Mouse (Mus musculus): ENCODE measurements around the gene Mfsd14a. TPM values are rescaled to one million over a fixed set of nuclear protein-coding genes. Genes with fewer than 3 reads are reported as not detected.
A peak's percentile ranks its signal among the peaks of the same experiment; 100 is the strongest.
"Not testable (repeated sequence)": the region's sequence is repeated elsewhere in the genome, so short reads cannot be mapped to it uniquely, and the experiment has no call there.

Mfsd14a gene
- polyA plus RNA-seq, 1 experiment: 6.7 TPM

GRCm38 (mm10) chr3:116661288-116661869, 1.1 kb downstream of the Mfsd14a start:
- no peak for TF ChIP-seq CTCF (IDR thresholded peaks at IDR 0.05; ENCODE audit: extremely low read depth, insufficient read length, insufficient replicate concordance, low read depth, low read length)
- TF ChIP-seq POLR2A (IDR thresholded peaks at IDR 0.05; ENCODE audit: low read depth, low read length): no peak
- Histone ChIP-seq H3K4me3 (ENCODE audit: low read depth, low read length) (peak overlapping the region; percentile 92), H3K36me3 (ENCODE audit: control insufficient read depth, insufficient read depth, low read length) (no peaks in the 10 kb centered on the region), H3K27ac (ENCODE audit: insufficient read depth, low read depth, low read length) (peak overlapping the region; percentile 84), H3K4me1 (ENCODE audit: control insufficient read depth, insufficient read depth, insufficient read length, low read length) (peaks cover 10% of the 10 kb centered on the region; the same call in 1 of the 2 replicates), H3K27me3 (ENCODE audit: control insufficient read depth, insufficient read depth, low read length) (no peaks in the 10 kb centered on the region)
- WGBS: 2% methylated on average over 16 of the region's 16 CpGs

DNA sequence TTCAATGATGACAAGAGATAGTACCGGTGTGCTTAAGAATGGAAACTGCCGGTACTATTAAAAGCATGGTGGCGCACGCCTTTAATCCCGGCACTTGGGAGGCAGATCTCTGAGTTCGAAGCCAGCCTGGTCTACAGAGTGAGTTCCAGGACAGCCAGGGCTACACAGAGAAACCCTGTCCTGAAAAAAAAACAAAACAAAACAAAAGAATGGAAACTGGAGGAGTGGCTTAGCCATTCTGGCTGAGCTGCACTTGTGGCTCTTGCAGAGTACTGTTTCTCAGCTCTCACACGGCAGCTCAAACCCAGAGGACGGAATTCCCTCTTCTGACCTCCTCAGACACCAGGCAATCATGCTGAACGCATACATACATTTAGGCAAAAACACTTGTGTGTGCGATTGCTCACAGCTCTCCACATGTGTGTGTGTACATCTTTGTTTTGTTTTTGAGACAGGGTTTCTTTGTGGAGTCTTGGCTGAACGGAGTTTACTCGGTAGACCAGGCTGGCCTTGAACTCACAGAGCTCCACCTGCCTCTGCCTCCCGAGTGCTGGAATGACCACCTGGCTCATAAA, 2.5 kb downstream of the Mfsd14a start:
- no peak overlapping the region for H3K4me3 ChIP-seq (ENCODE audit: low read depth, low read length)
- no peak overlapping the region for H3K27ac ChIP-seq (ENCODE audit: insufficient read depth, low read depth, low read length)
- TF ChIP-seq CTCF (IDR thresholded peaks at IDR 0.05; ENCODE audit: extremely low read depth, insufficient read length, insufficient replicate concordance, low read depth, low read length) (no peak), POLR2A (IDR thresholded peaks at IDR 0.05; ENCODE audit: low read depth, low read length) (no peak)
- no peaks in the 10 kb centered on the region for H3K27me3 ChIP-seq (ENCODE audit: control insufficient read depth, insufficient read depth, low read length)
- H3K4me1 ChIP-seq (ENCODE audit: control insufficient read depth, insufficient read depth, insufficient read length, low read length): peaks cover 10% of the 10 kb centered on the region; the same call in 1 of the 2 replicates
- WGBS: 77% methylated on average over 13 of the region's 13 CpGs
- H3K36me3 ChIP-seq (ENCODE audit: control insufficient read depth, insufficient read depth, low read length): no peaks in the 10 kb centered on the region

DNA sequence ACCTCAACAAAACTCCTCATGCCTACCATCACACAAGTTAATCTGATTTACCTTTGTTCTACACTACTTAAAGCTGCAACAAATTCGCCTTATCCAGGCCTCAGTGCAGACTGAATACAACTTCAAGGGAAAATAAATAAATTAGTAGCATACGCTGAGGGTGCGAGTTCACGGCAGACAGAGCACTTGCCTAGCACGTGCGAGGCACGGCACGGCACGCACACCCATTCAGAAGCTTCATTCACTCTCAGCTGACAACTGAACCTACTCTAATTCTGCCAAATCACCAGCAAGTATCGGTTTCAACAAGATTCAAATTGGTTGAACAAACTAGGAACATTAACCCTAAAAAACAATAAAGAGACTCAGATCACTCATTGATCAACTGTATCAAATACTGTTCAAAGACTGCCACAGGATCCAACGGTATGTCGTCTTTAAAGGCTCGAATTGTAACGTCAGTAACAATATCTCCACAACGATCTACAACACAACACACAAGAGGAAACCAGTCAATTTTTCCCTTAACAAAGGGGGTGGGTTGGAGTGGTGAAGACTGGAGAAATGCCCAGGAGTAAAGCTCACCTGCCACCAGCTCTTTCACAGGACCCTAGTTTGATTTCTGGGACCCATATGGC, 3.4 kb downstream of the Mfsd14a start:
- Histone ChIP-seq H3K4me1 (ENCODE audit: control insufficient read depth, insufficient read depth, insufficient read length, low read length) (peaks cover 10% of the 10 kb centered on the region; the same call in 1 of the 2 replicates), H3K27ac (ENCODE audit: insufficient read depth, low read depth, low read length) (no peak overlapping the region), H3K27me3 (ENCODE audit: control insufficient read depth, insufficient read depth, low read length) (no peaks in the 10 kb centered on the region), H3K4me3 (ENCODE audit: low read depth, low read length) (no peak overlapping the region), H3K36me3 (ENCODE audit: control insufficient read depth, insufficient read depth, low read length) (no peaks in the 10 kb centered on the region)
- TF ChIP-seq CTCF (IDR thresholded peaks at IDR 0.05; ENCODE audit: extremely low read depth, insufficient read length, insufficient replicate concordance, low read depth, low read length) (no peak), POLR2A (IDR thresholded peaks at IDR 0.05; ENCODE audit: low read depth, low read length) (no peak)
- 59% methylated on average over 15 of the region's 15 CpGs for WGBS

- H3K4me1 ChIP-seq (ENCODE audit: control insufficient read depth, insufficient read depth, insufficient read length, low read length): peaks cover 10% of the 10 kb centered on the region; the same call in 1 of the 2 replicates
- H3K27me3 ChIP-seq (ENCODE audit: control insufficient read depth, insufficient read depth, low read length): no peaks in the 10 kb centered on the region
- 75% methylated on average over 7 of the region's 7 CpGs for WGBS
- H3K4me3 ChIP-seq (ENCODE audit: low read depth, low read length): no peak overlapping the region
- TF ChIP-seq POLR2A (IDR thresholded peaks at IDR 0.05; ENCODE audit: low read depth, low read length) (no peak), CTCF (IDR thresholded peaks at IDR 0.05; ENCODE audit: extremely low read depth, insufficient read length, insufficient replicate concordance, low read depth, low read length) (no peak)
- H3K36me3 ChIP-seq (ENCODE audit: control insufficient read depth, insufficient read depth, low read length): peaks cover 1% of the 10 kb centered on the region; the same call in 1 of the 2 replicates
- H3K27ac ChIP-seq (ENCODE audit: insufficient read depth, low read depth, low read length): no peak overlapping the region
Observed at GRCm38 (mm10) chr3:116656184-116656965, 6.1 kb downstream of the Mfsd14a start.

DNA sequence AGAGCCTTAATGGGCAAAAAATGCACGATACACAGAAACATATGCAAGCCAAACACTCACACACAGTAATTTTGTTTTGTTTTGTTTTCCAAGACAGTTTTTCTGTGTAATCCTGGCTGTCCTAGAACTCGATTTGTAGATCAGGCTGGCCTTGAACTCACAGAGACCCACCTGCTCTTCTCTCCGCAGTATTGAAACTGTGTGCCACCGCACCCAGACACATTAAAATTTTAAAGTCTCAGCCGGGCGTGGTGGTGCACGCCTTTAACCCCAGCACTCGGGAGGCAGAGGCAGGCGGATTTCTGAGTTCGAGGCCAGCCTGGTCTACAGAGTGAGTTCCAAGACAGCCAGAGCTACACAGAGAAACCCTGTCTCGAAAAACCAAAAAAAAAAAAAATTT, 8.4 kb downstream of the Mfsd14a start:
- 86% methylated on average over 11 of the region's 11 CpGs for WGBS
- not testable (repeated sequence) for H3K27ac ChIP-seq (ENCODE audit: insufficient read depth, low read depth, low read length); H3K4me1 ChIP-seq (ENCODE audit: control insufficient read depth, insufficient read depth, insufficient read length, low read length); H3K27me3 ChIP-seq (ENCODE audit: control insufficient read depth, insufficient read depth, low read length); H3K36me3 ChIP-seq (ENCODE audit: control insufficient read depth, insufficient read depth, low read length); H3K4me3 ChIP-seq (ENCODE audit: low read depth, low read length)

DNA sequence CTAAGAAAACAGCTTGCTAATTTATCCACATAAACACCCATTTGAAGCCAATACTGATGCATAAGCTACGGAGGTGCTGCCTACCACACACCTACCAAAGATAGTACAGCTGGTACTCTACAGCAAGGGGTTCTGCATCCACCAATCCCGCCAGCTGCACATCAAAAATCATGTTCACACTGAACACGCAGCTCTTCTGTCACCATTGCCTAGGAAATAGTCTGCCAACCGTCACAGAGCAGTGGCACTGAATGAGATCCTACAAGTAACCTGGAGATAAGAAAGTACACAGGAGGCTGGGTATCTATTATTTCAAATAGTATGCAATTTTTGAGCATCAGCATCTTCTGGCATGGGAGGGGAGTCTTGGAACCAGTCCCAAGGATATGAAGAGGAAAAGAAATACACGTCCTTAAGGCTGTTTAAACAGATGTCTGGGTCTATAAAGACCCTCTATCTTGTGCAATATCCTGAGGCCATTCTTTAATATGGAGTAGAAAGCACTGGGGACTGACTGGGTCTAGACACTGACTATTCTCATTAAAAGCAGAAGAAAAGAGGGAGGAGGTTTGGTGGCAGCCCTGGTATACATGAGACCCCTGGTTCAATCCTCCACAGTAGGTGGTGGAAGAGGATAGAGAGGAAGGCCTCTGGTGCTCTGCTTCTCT, 9.1 kb downstream of the Mfsd14a start:
- TF ChIP-seq POLR2A (IDR thresholded peaks at IDR 0.05; ENCODE audit: low read depth, low read length) (no peak), CTCF (IDR thresholded peaks at IDR 0.05; ENCODE audit: extremely low read depth, insufficient read length, insufficient replicate concordance, low read depth, low read length) (no peak)

More for the DNA sequence above, 9.1 kb downstream of the Mfsd14a start:
- WGBS: 56% methylated on average over 5 of the region's 5 CpGs
- H3K27me3 ChIP-seq (ENCODE audit: control insufficient read depth, insufficient read depth, low read length): no peaks in the 10 kb centered on the region
- H3K27ac ChIP-seq (ENCODE audit: insufficient read depth, low read depth, low read length): no peak overlapping the region
- H3K4me1 ChIP-seq (ENCODE audit: control insufficient read depth, insufficient read depth, insufficient read length, low read length): no peaks in the 10 kb centered on the region
- H3K36me3 ChIP-seq (ENCODE audit: control insufficient read depth, insufficient read depth, low read length): peaks cover 8% of the 10 kb centered on the region
- no peak overlapping the region for H3K4me3 ChIP-seq (ENCODE audit: low read depth, low read length)

All from small intestine, adult 2 months (tissue).